Mouse (Mus musculus) heart, postnatal 14 days (tissue): ENCODE results near the gene Fam83c. TPM values are rescaled to one million over a fixed set of nuclear protein-coding genes. Genes with fewer than 3 reads are reported as not detected.
A peak's percentile ranks its signal among the peaks of the same experiment; 100 is the strongest.
"Not testable (repeated sequence)": the region's sequence is repeated elsewhere in the genome, so short reads cannot be mapped to it uniquely, and the experiment has no call there.

Source experiments
- DNase-seq, 2 experiments: peaks; one replicate each; pipeline ENCODE4 v3.0.0; 2021 to 2022
- intact Hi-C: fragments of 180-260 bp; cut with DNase I; formaldehyde crosslinking; loops from one replicate; pipeline ENCODE4 v1.15.1; 2025
- long read RNA-seq, 2 experiments: library from polyadenylated mRNA; stranded (forward); transcript quantifications; one replicate each; pipeline ENCODE4 v2.0.0; 2021
- total RNA-seq, 2 experiments: library from RNA; stranded (reverse); gene quantifications; 2 replicates each; pipeline ENCODE4 v1.2.3; 2021

Gene Fam83c
- not detected for total RNA-seq
- long read RNA-seq, experiment 1: 0 reads
- long read RNA-seq, experiment 2: 0 reads

DNA sequence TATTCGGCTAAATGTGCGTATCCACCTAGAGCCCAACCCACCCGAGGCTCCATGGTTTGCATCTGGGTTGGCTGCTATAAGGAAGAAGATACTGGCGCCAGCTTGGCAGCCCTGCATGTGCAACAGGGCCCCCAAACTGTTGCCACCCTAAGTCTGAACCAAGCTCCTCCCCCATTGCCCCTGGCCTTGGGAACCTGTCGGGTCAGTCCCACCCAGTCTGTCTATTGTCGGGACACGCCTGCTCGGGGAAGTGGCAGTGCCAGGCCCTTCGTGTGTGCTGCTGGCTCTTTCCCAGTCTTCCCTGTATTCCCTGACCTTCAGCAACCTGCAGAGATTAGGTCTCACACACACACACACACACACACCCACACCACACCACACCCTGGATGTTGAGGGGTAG lies at the start of gene Fam83c:
Fam83c (minus strand) TSS at position 123 of the 400 bp plus-strand sequence.
- DNase-seq: no peak
- intact Hi-C loops: no loop called here

DNA sequence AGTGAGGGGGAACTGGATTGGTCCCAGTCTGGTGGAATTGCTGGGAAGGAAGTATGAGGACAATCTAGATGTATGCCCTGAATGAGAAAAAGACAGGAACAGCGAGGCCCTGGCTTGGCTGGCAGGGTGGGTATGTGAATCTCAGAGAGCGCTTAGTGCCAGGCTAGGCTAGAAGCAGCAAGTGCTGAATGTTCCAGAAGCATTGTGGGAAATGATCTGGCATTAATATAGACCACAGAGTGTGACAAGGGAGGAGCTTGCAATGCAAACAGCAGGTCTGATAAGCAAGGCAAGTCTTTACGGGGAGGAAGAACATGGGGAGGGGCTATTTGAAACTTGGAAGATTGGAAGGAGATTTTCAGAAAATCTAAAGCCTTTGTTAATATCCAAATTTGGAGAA lies 47.4 kb upstream of the Fam83c start:
- intact Hi-C loops: no loop called here
- DNase-seq: no peak

DNA sequence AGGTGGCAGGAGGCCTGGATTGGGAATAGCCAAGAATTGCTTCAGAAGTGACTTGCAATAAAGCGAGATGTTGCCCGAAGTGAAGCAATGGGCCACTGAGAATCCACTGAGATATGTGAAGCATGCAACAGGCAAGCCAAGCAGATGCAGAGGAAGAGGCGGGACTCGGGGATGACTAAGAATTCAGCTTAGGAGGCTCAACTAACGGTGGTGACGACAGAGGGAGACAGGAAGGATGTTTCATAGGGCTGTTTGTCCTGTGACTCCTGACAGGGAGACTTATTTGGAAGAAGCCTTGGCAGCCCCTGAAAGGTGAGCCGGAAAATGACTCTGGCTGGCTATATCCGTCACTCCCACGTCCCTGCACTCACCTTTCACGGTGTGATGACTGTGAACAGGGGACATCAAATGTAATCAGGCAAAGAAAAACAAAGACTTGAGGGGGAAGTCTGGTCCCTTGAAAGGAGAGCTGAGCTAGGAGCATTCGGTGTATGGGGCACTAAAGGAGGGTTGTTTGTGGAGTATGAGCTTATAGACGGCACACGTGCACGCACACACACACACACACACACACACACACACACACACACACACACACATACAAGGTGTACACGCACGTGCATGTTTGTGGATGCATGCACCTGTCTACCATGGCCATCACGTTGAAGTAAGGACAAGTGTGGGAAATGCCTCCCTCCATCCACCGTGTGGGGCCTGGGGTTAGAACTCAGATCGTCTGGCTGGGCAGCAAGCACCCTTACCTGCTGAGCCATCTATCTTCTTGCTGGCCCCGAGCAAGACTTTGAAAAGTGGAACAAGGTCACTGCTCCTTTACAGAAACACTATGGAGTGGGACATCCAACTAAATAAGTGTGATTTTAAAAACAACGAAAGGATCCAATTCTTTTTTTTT lies 44.6 kb upstream of the Fam83c start:
- intact Hi-C loops: no loop called here
- DNase-seq: no peak

DNA sequence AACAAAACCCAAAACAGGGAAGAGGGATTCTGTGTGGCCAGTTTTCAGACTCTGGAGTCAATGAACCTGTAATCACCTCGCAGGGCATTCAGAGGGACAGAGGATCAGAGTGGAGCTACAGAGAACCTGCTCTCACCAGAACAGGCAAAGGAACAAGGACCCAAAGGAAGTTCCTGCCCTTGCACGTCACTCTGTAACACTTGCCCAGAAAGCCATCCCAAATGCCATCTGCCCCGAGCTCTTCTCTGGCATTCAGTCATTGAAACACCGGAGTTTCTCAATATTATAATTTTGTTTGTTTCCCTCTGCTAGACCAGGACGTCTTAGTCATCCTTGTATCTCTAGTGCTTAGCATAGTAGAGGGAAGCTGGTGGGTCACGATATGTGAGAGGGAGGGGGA lies 39.0 kb upstream of the Fam83c start:
- DNase-seq: no peak
- intact Hi-C loops: no loop called here

DNA sequence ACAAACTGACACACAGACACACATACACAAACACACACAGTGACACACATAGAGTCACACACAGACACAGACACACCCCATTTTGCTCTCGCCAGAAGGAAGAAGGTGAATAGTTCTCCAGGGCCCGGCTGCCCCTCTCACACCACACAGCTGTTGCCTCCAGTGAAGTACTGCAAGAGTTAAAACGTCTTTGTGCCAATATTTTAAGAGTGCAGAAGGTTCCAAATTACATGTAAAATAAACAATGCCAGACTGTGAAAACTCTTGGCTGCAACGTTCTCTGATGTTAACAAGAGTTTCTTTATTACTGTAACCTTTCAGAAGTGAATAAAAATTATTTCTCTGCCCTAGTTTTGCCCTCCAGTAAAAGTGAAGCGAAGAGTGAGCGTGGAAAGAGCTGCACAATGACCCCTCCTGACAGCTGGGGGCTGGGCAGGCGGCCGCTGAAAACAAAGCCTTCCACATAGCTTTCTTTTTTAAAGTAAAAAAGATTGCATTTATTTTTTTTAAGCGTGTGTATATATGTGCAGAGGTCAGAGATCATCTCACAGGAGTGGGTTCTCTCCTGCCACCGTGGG lies 38.4 kb upstream of the Fam83c start:
- DNase-seq: no peak
- intact Hi-C loops: no loop called here

DNA sequence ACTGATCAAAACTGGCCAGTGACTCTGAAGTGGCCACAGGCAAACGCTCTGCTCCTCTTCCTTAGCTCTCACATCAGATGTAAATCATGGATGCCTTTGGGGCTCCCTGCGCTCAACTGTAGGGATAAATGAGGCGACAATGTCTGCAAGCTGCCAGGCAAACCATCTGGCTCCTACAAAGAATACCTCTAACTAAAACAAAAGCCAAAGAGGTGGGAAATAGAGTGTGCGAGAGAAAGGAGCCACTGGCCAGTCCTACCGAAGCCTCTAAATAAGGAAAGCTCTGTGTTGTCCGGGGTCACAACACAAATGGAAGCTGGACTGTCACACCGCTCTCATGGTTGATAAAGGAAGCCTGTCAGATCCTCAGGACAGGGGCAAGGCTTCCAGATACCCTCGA lies 37.8 kb upstream of the Fam83c start:
- intact Hi-C loops: no loop called here
- no peak for DNase-seq

DNA sequence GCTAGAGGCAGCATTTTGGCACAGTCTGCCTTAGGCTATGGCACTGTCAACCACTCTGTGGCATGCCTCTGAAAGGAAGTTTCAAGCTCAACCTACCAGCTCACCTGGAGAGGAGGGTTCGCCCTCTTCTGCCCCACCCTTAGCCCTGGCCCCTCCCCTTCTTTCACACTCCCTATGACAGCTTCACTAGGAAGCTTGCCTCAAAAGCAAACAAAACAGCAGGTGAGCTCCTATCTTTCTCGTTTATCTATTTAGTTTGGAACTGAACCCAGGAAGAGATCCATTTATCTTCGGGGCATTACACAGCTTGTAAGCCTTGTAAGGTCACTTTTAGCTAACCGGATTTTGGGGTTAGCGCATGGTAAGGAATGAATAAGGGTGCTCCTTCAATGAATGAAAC lies 35.1 kb upstream of the Fam83c start:
- intact Hi-C loops: no loop called here
- DNase-seq: no peak

DNA sequence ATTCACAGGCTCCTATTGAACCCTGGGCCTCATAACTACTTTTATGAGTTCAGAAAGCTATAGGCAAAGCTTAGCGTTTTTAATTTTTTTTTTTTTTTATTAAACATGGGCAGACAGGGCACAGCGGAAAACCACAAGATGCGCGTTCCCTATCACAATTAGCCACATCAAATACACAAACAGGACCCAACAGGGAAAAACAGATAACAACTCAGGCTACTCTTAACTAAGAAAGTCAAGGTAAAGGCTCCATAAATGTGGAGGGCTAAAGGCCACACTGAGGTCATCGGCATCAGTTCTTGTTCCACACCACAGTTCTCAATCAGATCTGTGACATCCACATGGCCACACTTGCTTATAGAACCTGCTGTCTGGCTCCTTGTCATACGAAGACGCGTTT lies 33.7 kb upstream of the Fam83c start:
- DNase-seq: no peak
- intact Hi-C loops: no loop called here

DNA sequence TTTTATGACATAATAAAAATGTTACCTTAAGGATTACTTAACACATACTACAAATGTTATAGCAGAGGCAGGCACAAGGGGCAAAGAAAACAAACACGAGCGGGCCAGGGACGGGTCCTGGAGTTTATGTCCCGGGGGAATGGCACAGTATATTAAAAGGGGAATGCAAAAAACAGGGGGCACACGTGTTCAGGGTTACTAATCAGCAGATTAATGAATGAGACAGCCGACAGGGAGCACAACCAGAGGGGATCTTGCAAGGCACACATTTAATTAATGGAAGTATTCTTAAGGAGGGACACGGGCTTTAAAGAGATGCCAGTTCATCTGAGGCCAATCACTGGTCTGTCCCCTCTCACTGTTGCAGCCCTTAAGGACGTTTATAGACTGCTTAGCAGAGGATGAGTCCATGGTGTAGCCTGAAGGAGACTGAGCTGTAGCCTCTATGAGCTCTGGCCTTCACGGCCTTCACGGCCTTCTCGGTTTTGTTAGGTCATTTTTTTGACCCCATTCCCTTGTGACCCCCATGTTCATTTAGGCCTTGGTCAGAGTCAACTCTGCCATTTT lies 28.7 kb upstream of the Fam83c start:
- no peak for DNase-seq
- intact Hi-C loops: no loop called here

DNA sequence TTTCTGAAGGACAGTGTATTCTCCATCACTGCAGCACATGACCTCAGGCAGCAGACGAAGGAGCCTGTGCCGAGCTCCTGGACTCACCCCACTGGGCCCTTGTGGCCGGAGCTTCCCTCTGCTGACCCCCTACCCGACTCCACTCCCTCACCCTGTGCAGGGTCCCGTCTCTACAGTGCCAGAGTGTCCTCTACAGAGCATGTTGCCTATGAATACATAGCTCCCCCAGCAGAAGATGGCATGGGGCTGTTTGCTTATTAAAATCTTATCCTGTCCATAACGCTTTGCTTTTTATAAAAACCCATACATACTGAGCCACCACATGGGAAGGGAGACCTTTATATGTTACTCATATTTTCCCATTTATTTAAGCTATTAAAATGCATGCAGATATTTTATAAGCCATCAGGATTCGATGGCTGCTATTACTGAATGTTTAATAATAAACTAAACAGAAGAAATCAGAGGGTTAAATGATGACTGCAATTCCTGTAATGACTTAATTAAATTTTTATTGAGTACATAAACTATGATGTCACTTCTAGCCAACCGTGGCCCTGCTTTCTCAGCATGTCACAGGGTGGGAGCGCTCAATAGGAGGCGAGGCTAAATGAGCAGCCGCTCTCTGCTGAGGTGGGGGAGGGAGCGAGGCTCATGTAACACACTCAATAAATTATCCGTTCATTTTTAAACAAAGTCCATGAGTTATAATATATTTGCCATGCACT lies 28.1 kb upstream of the Fam83c start:
- DNase-seq: no peak
- intact Hi-C loops: no loop called here

DNA sequence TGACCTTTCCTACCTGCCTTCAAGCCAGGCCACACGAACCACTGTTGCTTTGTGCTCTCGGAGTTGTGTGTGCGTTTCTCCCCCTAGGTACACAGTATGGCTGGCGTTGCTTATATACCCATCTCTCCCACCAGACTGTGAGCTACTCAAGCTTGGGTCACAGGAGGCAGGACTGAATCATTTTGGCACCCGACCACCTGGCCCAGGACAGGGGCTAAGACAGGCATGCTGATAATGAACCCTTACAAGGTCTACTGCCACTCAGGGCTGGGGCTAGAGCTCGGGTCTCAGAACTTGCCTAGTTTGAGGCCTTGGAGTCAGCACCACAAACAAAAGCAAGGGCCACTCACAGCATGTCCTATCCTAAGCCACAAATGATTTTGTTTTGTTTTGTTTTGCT lies 26.9 kb upstream of the Fam83c start:
- no peak for DNase-seq
- intact Hi-C loops: no loop called here

DNA sequence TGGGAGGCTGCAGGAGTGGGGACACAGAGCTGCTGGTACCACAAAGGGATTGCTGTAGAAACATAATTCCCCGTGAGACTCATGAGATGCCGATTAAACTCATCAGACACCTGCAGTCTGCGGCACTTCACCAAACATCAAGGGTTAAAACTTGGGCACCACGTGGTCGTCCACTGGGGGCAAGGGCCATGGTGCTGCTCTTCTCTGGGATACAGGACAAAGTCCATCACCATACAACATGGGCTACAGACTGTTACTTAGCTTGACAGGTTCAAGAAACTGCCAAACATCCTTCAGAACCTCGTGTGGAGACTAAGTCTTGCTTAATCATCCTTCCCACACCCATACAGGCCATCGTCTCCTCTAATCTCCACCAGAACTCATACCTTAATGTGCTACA lies 25.4 kb upstream of the Fam83c start:
- DNase-seq: no peak
- intact Hi-C loops: no loop called here

DNA sequence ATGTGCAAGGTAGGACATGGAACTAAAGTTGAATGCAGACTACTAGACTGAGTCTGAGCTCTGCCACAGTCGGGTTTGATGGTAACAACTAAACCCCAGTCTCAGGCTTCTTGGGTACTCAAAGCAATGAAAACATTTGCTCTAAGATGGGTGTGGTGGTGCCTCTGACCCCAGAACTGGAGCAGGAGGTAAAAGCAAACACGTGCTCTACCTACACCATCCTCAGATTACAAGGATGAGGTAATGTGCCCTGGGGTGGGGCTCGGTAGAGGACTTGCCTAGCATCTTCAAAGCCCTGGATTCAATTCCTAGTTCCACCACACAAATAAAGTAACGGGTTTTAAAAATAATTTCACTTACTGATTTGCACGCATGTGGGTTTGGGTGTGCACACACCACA lies 17.9 kb upstream of the Fam83c start:
- DNase-seq: no peak
- intact Hi-C loops: no loop called here

DNA sequence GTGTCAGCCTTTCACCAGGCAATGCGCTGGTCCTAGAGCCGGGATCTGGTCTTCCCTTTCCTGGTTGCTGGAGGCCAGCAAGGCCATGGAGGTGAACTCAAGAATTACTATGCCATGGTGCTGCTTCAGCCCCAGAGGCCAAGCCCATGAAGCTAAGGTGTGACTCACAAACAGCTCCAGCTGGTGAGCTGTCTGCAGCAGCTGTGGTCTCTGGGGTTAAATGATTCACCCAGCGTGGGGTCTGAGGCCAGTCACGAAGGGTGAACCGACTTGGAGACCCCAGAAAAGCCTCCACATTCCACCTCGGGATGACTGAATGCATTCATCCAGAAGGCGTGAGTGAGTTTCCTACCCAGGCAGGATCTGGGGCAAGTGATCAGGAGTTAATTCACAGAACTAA lies 15.5 kb upstream of the Fam83c start:
- intact Hi-C loops: no loop called here
- no peak for DNase-seq

DNA sequence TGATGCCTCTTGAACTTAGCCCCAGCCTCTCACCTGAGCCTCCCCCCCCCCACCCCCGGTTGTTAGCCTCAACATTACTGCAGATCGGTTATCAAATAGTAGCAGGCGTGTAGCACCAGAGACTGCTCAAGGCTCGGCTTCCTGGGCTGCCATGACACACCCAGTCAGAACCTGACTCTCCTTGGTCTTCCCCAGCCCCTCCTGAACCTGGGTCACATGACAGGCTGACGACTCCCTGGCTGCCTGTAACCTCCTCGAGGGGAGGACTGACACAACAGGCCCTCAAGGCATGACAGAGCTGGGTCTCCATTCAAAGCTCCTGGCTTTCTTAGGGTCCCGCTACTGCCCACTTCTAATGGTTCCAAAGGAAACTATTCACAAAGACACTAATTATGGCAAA lies 14.8 kb upstream of the Fam83c start:
- DNase-seq: no peak
- intact Hi-C loops: no loop called here

DNA sequence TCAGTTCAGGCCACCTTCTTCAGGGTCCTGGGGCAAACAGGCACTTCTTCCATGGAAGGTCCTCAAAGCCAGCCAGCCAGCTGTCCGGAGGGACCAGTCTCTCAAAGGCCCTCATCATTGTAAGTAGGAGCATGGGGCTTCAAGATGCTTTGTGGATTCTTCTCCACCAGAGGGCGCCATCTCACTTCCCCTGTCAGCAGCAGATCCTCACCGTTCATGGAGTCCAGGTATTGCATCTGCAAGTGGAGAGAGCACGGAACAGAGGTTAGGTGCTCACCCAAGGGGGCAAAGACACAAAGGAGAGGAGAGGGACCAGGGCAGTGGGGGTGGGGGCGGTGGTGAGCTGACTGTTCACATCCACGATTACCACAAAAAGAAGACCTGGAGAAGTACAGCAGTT lies 13.6 kb upstream of the Fam83c start:
- intact Hi-C loops: loop anchor here (1.0 kb wide), 1 partner anchor 98 kb away; no protein-coding TSS in a partner anchor
- peak; percentile 78 to 82 for DNase-seq

DNA sequence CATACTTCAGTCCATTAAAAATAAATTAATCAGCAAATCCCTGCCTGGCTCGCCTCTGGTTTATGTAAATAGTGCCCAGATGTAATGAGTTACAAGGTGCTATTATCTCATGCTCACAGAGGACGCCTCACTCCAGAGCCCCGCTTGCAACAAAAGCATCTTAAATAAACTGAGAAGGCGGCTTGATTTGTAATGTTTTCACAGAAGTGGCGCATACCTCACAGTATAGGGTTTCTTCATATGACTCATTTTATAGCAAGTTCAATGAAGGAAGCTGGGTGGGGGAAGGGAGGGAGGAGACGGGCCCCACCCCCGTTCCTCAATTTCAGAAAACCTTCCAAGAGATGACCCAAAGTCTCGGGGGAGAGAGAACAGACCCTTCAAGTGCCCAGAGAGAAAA lies 12.3 kb upstream of the Fam83c start:
- no peak for DNase-seq
- intact Hi-C loops: no loop called here

DNA sequence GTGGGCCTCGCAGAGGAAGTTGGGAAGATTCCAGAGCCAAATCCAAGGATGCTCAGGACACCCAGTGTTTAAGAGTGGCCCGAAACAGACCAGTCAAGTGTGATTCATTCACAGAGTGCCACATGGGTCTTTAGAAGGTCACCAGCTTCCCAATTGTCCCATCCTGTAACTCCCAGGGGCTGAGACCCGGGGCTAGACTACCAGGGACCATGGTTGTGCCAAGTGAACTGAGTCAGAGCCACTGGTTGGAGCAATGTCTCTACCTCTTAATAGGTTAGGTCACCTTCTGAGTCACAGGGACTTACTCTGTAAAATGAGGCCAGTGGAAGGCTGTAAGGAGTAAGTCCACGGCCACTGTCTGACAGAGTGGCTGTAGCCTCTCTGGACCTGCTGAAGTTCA lies 4.3 kb upstream of the Fam83c start:
- intact Hi-C loops: no loop called here
- DNase-seq: no peak

DNA sequence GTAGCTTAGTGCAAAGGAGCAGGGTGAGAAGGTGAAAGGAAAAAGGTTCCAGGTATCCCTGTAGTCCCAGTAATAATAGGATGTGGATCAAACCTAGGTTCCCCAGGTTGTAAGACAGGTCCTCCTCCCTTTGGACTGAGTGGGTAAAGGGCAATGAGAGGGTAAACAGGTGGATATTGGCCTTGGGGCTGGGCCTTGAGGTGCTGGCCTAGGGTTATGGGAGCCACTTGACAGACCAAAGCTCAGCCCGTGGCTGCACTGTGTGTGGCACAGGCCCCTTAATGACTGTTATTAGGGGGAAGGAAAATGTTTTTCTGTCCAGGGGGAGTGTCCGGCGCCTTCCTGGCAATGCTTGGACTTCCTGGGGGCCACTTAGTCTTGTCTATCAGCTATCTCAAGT lies 3.3 kb upstream of the Fam83c start:
- intact Hi-C loops: no loop called here
- DNase-seq: no peak

DNA sequence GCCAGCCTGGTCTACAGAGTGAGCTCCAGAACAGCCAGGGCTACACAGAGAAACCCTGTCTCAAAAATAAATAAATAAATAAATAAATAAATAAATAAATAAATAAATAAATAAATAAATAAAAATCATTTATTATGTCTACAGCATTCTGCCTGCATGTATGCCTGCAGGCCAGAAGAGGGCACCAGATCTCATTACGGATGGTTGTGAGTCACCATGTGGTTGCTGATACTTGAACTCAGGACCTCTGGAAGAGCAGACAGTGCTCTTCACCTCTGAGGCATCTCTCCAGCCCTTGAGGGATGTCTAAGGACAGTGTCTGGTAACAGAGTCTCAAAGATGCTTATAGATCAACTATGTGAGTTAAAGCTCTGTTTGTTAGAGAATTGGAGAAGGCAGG lies 2.6 kb downstream of the Fam83c start:
- intact Hi-C loops, DNase-seq: not testable (repeated sequence)

DNA sequence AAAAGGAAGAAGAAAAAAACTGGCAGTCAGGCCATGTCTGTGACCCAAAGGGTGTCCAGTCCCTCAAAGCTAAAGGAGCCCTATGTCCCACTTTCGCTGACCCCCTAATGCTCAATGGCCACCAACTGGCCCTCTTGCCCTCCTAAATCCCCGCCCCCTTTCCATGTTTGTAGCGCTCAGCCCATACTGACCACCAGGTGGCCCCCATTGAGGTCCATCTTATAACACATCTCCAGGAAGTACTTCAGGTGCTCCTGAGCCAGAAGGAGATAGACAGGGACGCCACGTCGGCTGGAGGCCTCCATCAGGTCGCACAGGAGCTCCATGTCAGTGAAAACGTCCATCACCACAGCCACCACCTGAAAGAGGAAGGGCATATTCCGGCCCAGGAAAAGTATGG lies 3.4 kb downstream of the Fam83c start:
- no peak for DNase-seq
- intact Hi-C loops: no loop called here
